Mouse (Mus musculus) adrenal gland (tissue): ENCODE data around the gene Ttyh1.

ENCODE experiments used
- intact Hi-C: fragments of 180-260 bp; cut with DNase I; formaldehyde crosslinking; loops from one replicate; pipeline ENCODE4 v1.15.1; 2025

The Ttyh1 gene

DNA sequence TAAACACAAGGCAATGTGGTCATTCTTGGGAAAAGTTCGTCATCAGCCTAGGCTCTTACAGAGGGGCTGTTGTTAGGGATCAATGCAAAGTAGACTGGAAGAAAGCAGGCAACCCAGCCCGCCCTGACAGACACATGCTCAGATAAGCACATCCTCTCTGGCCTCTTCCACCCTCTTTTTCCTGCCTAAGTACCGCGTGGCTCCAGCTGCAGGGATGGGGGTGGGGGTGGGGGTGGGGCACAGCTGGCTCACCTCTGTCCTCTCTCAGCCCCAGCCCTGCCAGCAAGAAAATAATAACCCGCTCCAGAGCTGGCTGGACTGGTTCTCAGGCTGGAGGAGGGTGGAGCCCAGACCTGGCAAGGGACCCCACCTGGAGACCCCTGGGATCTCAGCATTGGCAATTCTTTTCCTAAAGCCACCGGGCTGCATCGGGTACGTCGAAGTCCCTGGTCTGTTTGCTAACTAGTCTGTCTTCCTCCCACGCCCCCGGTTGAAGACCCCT lies 44.4 kb downstream of the Ttyh1 start:
- intact Hi-C loops = no loop called here

DNA sequence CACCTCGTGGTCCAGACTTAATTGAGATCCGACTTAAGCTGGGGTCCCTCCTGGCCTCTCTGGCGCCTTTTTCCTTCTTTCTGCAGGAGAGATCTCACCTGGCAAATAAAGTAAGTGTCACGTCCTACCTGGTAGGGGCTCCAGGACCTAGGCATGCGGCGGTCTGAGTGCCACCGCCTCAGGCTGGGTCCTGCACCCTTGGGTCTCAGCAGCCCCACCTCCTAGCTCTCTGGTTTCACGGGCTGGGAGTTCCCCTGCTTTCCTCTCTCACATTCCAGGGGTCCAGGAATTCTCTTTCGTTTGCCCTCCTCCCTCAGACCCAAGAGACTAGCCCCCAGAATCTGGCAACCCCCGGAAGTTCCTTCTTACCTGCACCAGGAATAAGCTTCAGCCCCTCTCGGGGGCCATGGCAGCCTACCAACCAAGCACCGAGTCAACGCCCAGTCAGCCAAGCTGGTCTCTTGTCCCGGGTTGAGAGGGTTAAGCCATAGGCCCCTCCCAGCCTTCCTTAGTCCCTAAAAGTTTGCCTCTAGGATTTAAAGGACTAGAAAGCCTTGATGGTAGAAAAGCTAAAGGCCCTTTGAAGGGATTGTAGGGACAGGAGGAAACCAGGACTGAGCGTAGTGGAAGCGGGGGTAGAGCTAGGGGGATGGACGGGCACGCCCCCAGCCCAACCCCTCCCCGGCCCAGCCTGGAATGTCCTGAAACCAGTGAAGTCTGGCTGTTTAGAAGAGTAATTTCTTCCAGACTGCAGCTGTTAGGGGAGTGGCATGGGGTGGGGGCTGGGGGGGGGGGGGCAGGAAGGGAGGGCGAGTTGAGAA lies 45.1 kb downstream of the Ttyh1 start, which contains the start of gene Cdc42ep5:
Gene Cdc42ep5 (minus strand): TSS at position 771 of the 821 bp plus-strand sequence.
- intact Hi-C loops = no loop called here

DNA sequence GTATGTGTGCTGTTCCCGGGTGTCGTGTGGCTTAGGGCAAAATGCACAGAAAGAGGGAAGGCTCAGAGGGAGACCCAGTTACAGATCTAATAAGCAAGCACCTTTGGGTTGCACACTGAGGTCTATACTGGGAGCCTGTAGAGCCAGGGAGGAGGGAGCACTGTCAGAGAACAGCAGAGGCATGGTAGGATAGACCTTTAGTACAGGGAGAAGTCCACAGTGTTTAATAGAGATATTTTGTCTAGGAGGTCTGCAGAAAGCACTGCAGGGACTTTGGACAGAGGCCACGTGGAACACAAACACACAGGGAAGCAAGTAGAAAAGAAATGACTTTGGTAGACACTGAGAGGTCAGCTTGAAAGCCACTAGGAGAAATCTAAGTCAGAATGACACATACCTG lies 46.1 kb downstream of the Ttyh1 start:
- intact Hi-C loops = no loop called here

DNA sequence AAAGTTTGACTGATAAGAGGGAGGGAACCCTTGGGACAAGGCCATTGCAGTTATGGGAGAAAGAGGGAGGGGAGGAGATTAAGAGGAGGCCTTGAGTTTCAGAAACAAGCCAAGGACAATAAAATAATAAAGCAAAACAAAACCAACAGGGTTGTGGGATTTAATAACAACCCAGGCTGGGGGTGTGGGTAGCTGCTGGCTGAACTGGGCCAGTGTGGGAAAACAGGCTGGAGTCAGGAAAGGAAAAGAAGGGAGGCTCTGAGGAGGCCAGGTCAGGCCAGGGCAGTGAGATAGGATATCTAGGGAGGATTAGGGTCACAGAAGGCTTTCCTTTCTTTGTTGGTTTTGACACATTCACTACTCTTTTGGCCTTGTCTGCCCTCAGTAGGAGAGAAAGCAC lies 47.9 kb downstream of the Ttyh1 start:
- intact Hi-C loops = no loop called here

DNA sequence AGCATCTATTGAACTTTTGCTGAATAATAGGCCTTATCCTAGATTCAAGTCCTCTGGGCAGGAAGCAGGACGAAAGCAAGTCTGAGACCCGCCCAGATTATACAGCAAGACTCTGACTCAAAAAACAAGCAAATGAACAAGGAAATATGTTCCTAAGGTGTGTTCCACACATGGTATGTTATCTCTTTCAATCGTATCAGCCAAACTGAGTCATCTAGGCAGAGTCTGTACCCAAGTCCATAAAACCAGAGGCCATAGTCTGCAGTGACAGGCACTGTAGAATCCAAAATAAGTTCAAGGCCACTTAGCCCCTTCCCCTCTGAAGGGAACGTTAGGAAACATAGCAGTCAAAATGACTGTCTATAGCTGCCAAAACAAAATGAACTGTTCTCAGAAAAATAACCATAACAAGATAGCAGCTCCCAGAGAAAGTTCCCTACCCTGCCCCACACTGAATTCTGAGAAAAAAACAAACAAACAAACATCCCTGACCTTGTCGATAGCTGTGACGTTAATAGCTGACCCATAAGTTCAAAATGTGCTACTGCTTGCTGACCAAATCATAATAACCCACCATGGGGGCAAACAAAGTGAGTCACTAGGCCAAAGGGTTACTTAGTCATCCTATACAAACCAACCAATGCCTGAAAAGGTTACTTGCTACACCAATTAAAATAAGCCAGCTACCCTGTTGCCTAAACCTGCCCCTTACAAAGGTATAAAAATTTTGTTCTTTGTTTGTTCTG lies 51.2 kb downstream of the Ttyh1 start:
- intact Hi-C loops = no loop called here

DNA sequence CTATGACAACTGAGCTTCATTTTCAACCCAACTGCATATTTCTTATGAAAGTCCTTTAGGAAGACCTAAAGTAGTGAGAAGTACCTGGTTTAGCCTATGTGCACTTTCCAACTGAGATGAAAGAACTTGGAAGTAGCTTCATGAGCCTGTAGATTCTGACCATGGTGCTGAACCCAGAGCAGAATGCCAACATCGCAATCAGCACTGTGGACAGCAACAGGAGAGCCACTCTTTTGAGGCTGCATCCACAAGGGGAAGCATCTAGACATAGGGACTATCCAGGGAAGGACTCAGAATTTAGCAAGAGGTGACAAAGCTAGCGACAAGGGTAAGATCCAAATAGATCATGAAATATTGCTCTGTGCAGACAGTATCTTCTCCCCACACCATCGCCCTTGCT lies 59.2 kb downstream of the Ttyh1 start:
- intact Hi-C loops = no loop called here
